Mouse (Mus musculus) small intestine, adult 2 months (tissue): ENCODE data around the gene Bckdha. TPM values are rescaled to one million over a fixed set of nuclear protein-coding genes. Genes with fewer than 3 reads are reported as not detected.

Experiments
- H3K27ac ChIP-seq: fragments of 200-500 bp; 2 replicates; pipeline ENCODE4 v1.5.1; 2012; ENCODE audit warnings: low read depth, low read length, control low read depth, inconsistent platforms; ENCODE audit not compliant: insufficient read depth
- H3K27me3 ChIP-seq: fragments of 200-500 bp; 2 replicates; pipeline ENCODE4 v1.6.1; 2012; ENCODE audit warnings: mild to moderate bottlenecking, moderate library complexity, low read length, inconsistent platforms; ENCODE audit not compliant: control insufficient read depth, insufficient read depth
- H3K36me3 ChIP-seq: fragments of 200-500 bp; 2 replicates; pipeline ENCODE4 v1.6.1; 2012; ENCODE audit warnings: mild to moderate bottlenecking, low read length, control low read depth, inconsistent platforms; ENCODE audit not compliant: control insufficient read depth, insufficient read depth
- H3K4me1 ChIP-seq: fragments of 200-500 bp; 2 replicates; pipeline ENCODE4 v1.6.1; 2012; ENCODE audit warnings: low read length, inconsistent platforms, mixed read lengths; ENCODE audit not compliant: control insufficient read depth, insufficient read depth, insufficient read length
- H3K4me3 ChIP-seq: fragments of 200-500 bp; 2 replicates; pipeline ENCODE4 v1.5.1; 2012; ENCODE audit warnings: low read depth, mild to moderate bottlenecking, control low read depth, inconsistent platforms, low read length, moderate library complexity
- CTCF ChIP-seq: fragments of 200-500 bp; IDR thresholded peaks from 2 replicates; pipeline ENCODE4 v1.5.1; 2012; ENCODE audit warnings: low read depth, mild to moderate bottlenecking, control low read depth, inconsistent platforms, low read length, moderate library complexity, mixed read lengths; ENCODE audit not compliant: insufficient replicate concordance, insufficient read length; ENCODE audit errors: extremely low read depth
- POLR2A ChIP-seq: fragments of 200-500 bp; IDR thresholded peaks from 2 replicates; pipeline ENCODE4 v1.6.1; 2012; ENCODE audit warnings: low read depth, mild to moderate bottlenecking, control low read depth, inconsistent platforms, low read length, moderate library complexity
- WGBS: fragments of 180-500 bp; shearing (Covaris S2); methylation state at CpG from one replicate; pipeline ENCODE4 v1.1.7; 2018; 5-methylcytosine and 5-hydroxymethylcytosine counted together
- polyA plus RNA-seq: library from polyadenylated mRNA; depleted of rRNA; stranded (reverse); fragments of >200 nt; gene quantifications from 2 replicates; pipeline ENCODE4 v1.2.3, GENCODE M21; 2012; rRNA removed

The Bckdha gene
- polyA plus RNA-seq, 1 experiment, result 98.5 TPM

DNA sequence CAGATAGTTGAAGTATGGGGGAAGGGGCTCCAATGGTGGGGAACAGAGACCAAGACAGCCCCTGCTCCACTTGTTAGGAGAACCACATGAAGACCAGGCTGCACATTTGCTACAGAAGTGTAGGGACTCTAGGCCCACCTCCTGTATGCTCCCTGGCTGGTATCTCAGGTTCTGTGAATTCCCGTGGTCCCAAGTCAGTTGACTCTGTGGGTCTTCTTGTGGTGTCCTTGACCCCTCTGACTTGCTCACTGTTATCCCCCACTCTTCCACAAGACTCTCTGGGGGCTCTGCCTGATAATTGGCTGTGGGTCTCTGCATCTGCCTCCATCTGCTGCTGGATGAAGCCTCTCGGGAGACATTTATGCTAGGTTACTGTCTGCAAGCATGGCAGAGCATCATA is 67.6 kb downstream of the Bckdha start:
- Histone ChIP-seq H3K36me3 (no peaks in the 10 kb centered on the region), H3K27ac (no peak overlapping the region), H3K27me3 (no peaks in the 10 kb centered on the region), H3K4me1 (no peaks in the 10 kb centered on the region), H3K4me3 (no peak overlapping the region)
- TF ChIP-seq POLR2A (no peak), CTCF (no peak)
- 87% methylated on average over 2 of the region's 2 CpGs for WGBS

DNA sequence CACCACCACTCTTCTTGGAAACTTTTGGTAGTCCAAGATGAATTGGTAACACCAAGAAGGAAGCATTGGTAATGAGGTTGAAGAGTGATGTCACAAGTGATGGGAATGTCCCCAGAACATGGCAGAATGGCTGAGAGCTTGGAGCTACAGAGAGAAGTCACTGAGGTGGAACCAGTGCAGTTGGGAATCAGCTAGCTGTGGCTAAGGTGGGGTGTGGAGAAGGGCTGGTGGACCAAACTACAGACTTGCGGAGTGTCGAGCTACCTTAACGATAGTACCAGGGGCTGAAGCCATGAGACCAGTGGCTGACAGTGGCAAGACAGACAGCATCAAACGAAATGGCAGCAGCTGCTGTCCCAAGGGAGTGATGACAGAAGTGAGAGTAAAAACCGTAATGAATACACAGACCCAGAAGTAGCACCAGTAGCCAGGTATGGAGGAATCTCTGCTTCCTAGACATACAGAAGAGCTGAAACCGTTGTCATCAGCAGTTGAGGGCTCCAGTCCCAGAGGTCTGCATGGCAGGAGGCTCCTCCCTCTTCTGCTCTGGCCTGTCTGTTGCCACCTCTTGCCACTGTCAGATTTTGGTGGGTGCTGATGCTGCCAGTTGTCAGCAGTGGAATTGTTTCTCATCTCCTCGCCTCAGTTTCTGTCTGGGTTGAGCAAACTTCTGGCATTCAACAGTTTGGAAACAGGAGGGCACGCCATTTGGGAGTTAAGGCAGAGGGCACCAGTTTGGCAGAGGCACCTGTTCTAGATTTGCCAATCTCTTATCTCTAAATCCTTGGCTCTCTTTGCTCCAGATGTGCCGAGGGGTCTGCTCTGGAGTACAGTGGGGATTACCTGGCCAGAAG is 73.2 kb downstream of the Bckdha start:
- 67% methylated on average over 9 of the region's 9 CpGs for WGBS
- Histone ChIP-seq H3K4me3 (no peak overlapping the region), H3K27me3 (no peaks in the 10 kb centered on the region), H3K4me1 (no peaks in the 10 kb centered on the region), H3K27ac (no peak overlapping the region), H3K36me3 (no peaks in the 10 kb centered on the region)
- TF ChIP-seq POLR2A (no peak), CTCF (no peak)

DNA sequence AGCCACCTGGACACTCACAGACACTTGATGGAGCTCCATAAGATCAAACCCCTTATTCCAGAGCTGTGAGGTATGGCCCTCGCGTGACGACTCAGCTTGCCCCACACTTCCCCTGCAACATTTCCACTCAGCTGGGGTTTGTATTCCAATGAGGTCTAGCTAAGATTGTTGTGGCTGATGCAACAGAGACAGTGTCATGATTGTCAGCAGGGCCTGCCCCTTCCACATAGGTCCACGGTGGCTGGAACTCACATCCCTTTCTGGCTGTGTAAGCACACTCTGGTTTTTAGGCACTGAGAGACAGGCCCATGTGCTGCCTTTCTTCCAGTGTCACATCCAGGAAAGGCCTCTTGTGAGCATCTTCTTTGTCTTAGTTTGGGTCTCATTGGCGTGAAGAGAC is 74.1 kb downstream of the Bckdha start:
- no peaks in the 10 kb centered on the region for H3K4me1 ChIP-seq
- no peaks in the 10 kb centered on the region for H3K27me3 ChIP-seq
- 77% methylated on average over 5 of the region's 5 CpGs for WGBS
- H3K36me3 ChIP-seq, result no peaks in the 10 kb centered on the region
- TF ChIP-seq CTCF, result no peak
- TF ChIP-seq POLR2A, result no peak
- H3K27ac ChIP-seq, result no peak overlapping the region
- H3K4me3 ChIP-seq, result no peak overlapping the region

DNA sequence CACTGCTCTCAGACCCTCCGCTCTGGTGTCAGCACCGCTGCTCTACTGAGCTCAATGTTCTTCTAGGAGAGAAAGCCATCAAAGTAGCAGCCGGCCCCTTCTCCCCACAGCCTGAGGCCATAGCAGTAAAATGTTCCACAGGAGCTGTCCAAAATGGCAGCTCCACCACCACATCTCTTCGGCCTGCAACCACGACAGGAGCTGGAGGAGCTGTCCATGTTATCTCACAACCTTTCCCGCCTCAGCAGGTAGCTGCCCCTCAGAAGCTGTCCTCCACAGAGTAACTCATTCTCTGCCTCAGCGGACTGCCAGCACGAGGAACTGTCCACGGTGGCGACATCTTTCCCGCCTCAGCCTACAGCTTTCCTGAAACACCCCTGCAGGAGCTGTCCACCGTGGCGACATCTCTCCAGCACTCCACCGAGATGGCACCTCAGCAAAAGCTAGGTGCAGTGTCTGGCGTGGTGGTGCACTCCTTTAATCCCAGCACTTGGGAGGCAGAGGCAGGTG is 76.4 kb downstream of the Bckdha start:
- no peaks in the 10 kb centered on the region for H3K36me3 ChIP-seq
- H3K27me3 ChIP-seq, result no peaks in the 10 kb centered on the region
- no peak overlapping the region for H3K4me3 ChIP-seq
- no peak overlapping the region for H3K27ac ChIP-seq
- no peaks in the 10 kb centered on the region for H3K4me1 ChIP-seq
- TF ChIP-seq POLR2A, result no peak
- TF ChIP-seq CTCF, result no peak
- 78% methylated on average over 15 of the region's 15 CpGs for WGBS

Other genes starting within 250 kb of the Bckdha start
- 3.8 TPM in 1 of 2 replicates, not detected in the other for gene Cxcl17, start 246.1 kb downstream of the Bckdha start, polyA plus RNA-seq
- gene Ceacam1, start 181.4 kb downstream of the Bckdha start, polyA plus RNA-seq, result 133 and 320 TPM in 2 replicates
- 0.60 and 0.93 TPM in 2 replicates for gene Ceacam2, start 119.1 kb downstream of the Bckdha start, polyA plus RNA-seq
- 12.6 and 36.8 TPM in 2 replicates for gene Erich4, start 43.1 kb downstream of the Bckdha start, polyA plus RNA-seq
- 47.3 and 74.8 TPM in 2 replicates for gene Dmac2, start 39.6 kb downstream of the Bckdha start, polyA plus RNA-seq
- 4.7 and 8.2 TPM in 2 replicates for gene B3gnt8, start 32.3 kb downstream of the Bckdha start, polyA plus RNA-seq
- gene Exosc5, start 183 bp upstream of the Bckdha start, polyA plus RNA-seq, result 31.7 and 64.7 TPM in 2 replicates
- gene Tmem91, start 16.2 kb upstream of the Bckdha start, polyA plus RNA-seq, result 0.23 and 0.25 TPM in 2 replicates
- 21.8 and 33.2 TPM in 2 replicates for gene B9d2, start 21.8 kb upstream of the Bckdha start, polyA plus RNA-seq
- gene Tgfb1, start 28.0 kb upstream of the Bckdha start, polyA plus RNA-seq, result 20.8 and 24.4 TPM in 2 replicates
- gene Ccdc97, start 60.1 kb upstream of the Bckdha start, polyA plus RNA-seq, result 43.6 and 72.4 TPM in 2 replicates
- 28.9 and 60.2 TPM in 2 replicates for gene Hnrnpul1, start 95.8 kb upstream of the Bckdha start, polyA plus RNA-seq
- gene Axl, start 129.7 kb upstream of the Bckdha start, polyA plus RNA-seq, result 13.2 and 14.4 TPM in 2 replicates
- 65.6 and 74.2 TPM in 2 replicates for gene Cyp2s1, start 157.9 kb upstream of the Bckdha start, polyA plus RNA-seq
- 40.2 and 48.9 TPM in 2 replicates for gene Cyp2b10, start 238.6 kb upstream of the Bckdha start, polyA plus RNA-seq